Mouse (Mus musculus): ENCODE measurements around the gene Spg11.
A peak's percentile ranks its signal among the peaks of the same experiment; 100 is the strongest.
"Not testable (repeated sequence)": the region's sequence is repeated elsewhere in the genome, so short reads cannot be mapped to it uniquely, and the experiment has no call there.

Gene Spg11

GRCm38 (mm10) chr2:122065200-122065969 is 52.8 kb downstream of the Spg11 start:
- no peak for DNase-seq (ENCODE audit: low spot score in 2 of 2)

- DNase-seq (ENCODE audit: low spot score in 2 of 2): no peak
Measured at GRCm38 (mm10) chr2:122059365-122060115, 58.6 kb downstream of the Spg11 start.

DNA sequence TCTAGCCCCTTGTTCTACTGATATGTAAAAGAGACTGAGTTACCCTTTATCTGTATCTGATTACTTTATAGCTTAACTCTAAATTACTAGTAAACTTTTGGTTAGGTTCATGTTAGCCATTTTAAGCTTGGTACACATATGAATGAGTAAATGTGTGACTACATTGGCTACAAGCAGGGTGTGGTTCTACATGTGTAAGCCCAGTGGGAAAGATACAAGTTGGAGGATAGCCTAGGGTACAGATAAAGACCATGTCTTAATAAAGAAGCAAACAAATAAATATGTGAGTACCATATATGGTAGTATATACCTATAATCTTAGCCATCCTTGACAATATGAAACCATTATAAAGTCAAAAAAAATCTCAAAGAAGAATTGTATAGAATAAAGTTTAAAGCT is 74.3 kb downstream of the Spg11 start:
- DNase-seq (ENCODE audit: low spot score in 2 of 2): no peak

DNA sequence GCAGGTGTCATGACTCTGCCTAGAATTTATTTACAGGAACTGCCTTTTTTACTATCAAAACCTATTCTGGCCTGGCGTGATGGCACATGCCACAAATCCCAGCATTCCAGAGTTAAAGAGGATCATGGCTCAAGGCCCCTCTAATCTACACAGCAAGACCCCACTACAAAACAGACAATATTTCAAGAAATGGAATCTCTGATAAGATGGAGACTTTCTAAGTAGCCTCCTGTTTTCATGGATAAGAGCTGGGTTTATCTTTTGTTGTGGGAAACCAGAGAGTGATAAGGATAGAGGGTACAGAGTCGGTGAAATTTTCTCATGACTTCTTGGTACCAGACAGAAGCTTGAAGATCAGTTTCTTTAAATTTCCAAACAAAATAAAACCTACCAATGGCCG is 82.1 kb downstream of the Spg11 start:
- DNase-seq (ENCODE audit: low spot score in 2 of 2): no peak

DNA sequence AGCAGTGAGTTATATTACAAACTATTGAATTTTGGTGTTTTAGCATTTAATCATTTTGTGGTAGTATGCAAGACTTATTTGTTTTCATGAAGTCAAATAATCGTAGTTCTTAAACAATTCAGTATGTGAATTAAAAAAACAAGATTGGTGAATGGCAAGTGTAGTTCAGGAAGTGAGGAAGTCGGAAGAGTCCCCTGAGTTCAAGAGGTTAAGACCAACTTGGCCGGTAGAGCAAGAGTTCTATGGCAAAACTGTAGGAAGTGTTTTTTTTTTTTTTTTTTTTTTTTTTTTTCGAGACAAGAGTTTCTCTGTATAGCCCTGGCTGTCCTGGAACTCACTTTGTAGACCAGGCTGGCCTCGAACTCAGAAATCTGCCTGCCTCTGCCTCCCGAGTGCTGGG is 86.2 kb downstream of the Spg11 start:
- DNase-seq (ENCODE audit: low spot score in 2 of 2): no peak

DNA sequence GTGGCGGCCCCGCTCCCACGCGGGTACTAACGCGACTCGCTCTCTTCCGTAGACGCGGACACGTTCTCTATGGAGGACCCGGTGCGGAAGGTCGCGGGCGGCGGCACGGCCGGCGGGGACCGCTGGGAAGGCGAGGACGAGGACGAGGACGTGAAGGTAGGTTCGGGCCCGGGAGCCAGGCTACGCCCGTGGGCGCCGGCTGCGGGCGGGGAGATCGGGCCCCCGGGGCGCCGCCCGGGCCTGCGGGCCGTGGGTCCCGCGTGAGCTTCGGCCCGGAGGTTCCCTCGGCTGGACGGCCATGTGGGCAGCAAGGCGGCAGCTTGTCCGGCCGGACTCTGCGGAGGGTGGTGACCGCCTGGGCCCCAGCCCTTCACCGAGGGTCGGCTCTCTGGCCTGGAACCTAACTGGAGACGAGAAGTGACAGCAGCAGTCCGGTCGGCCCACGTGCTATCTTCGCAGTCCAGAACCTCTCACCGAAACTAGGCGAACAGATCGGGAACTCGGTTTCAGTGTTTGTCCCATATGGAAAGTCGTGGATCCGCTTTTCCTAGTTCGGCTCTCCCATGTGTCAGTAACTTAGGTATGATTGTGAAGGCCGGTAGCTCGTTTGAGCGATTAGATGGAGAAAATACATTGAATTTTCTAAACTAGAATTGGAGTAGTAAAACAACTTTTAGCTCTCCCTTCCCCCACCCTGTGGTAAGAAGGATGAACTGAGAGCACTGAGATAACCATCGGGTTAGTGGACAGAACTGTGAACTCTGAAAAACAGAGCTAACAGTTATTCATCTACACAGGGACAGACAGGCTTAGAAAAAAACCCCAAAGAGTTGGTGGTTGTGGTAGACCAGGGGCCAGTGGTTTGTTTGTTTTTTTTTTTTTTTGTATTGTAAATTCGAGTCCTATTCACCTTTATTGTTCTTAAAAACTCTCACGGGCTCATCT is 89.2 kb downstream of the Spg11 start:
- DNase-seq (ENCODE audit: low spot score in 2 of 2): peak; percentile 21 to 36

- peak; percentile 79 to 81 for DNase-seq (ENCODE audit: low spot score in 2 of 2)
Measured at GRCm38 (mm10) chr2:122027862-122028755, 90.1 kb downstream of the Spg11 start, which contains the start of gene Eif3j1. Eif3j1 (plus strand) TSS chr2:122028546.

DNA sequence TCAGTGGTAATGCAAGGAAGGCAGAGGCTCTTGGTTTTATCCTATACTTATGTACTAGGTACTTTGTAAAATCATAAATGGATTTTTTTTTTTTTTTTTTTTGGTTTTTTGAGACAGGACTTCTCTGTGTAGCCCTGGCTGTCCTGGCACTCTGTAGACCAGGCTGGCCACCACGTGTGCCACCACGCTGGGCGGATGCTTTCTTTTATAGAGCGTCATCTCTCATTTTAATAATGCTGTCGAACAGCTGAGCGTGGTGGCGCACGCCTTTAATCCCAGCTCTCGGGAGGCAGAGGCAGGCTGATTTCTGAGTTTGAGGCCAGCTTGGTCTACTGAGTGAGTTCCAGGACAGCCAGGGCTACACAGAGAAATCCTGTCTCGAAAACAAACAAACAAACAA is 91.1 kb downstream of the Spg11 start:
- not testable (repeated sequence) for DNase-seq (ENCODE audit: low spot score in 2 of 2)

- no peak for DNase-seq (ENCODE audit: low spot score in 2 of 2)
Measured at GRCm38 (mm10) chr2:122022284-122022683, 95.9 kb downstream of the Spg11 start.

DNA sequence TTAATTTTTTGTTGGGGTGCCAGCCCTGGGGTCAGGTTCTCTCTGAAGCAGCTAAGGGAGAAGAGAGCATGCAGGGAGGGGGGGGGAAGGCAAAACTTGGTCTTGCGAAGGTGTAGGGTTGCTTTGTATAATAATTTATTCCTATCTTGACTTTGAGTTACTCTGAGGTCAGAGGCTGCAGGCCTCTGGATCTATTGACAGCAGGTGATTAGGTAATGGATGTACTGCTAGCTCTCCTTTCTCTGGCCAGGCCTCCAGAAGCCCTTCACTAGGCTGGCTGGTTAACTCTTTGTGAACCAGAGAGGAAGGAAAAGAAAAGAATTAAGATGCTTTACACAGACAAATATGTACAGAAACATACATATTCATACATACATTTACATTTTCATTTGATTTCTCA is 99.5 kb downstream of the Spg11 start:
- no peak for DNase-seq (ENCODE audit: low spot score in 2 of 2)

GRCm38 (mm10) chr2:122011441-122011840 is 106.7 kb downstream of the Spg11 start:
- no peak for DNase-seq (ENCODE audit: low spot score in 2 of 2)

- no peak for DNase-seq (ENCODE audit: low spot score in 2 of 2)
Measured at GRCm38 (mm10) chr2:122008832-122009231, 109.4 kb downstream of the Spg11 start.

All from left cerebral cortex, adult 9 months (tissue).